Mouse (Mus musculus) left cerebral cortex, postnatal 4 days (tissue): ENCODE results near the gene Id2. TPM values are rescaled to one million over a fixed set of nuclear protein-coding genes. Genes with fewer than 3 reads are reported as not detected.

Experiments
- DNase-seq: peaks from one replicate; pipeline ENCODE4 v3.0.0-alpha.2; 2022
- intact Hi-C: fragments of 180-260 bp; cut with DNase I; formaldehyde crosslinking; loops from one replicate; pipeline ENCODE4 v1.15.1; 2025
- total RNA-seq, 2 experiments: library from RNA; stranded (reverse); gene quantifications; 2 replicates each; pipeline ENCODE4 v1.2.3; 2021

Gene Id2
- total RNA-seq, 2 experiments from 2014 or later, result 174 to 182 TPM

- intact Hi-C loops, result no loop called here
- no peak for DNase-seq
These were observed 11.9 kb upstream of the Id2 start for GRCm38 (mm10) chr12:25108865-25109264.

- DNase-seq, result no peak
- intact Hi-C loops, result no loop called here
These were observed 7.6 kb upstream of the Id2 start for GRCm38 (mm10) chr12:25104541-25104940.

GRCm38 (mm10) chr12:25103911-25104310, 7.0 kb upstream of the Id2 start:
- intact Hi-C loops, result no loop called here
- no peak for DNase-seq

GRCm38 (mm10) chr12:25101389-25101788, 4.4 kb upstream of the Id2 start:
- DNase-seq, result no peak
- intact Hi-C loops, result no loop called here

- DNase-seq, result peak; percentile 75
- intact Hi-C loops, result no loop called here
These were observed 3.7 kb upstream of the Id2 start for GRCm38 (mm10) chr12:25100411-25101217.

- DNase-seq, result peak; percentile 45
- intact Hi-C loops, result loop anchor here (10.0 kb wide), 3 partner anchors 395 to 975 kb away; no protein-coding TSS in a partner anchor
These were observed 2.8 kb upstream of the Id2 start for GRCm38 (mm10) chr12:25099563-25100408.

- intact Hi-C loops, result loop anchor here (10.0 kb wide), 3 partner anchors 396 to 976 kb away; no protein-coding TSS in a partner anchor
- peak; percentile 74 for DNase-seq
These were observed 2.3 kb upstream of the Id2 start for GRCm38 (mm10) chr12:25099313-25099562.

GRCm38 (mm10) chr12:25098561-25099312, 1.8 kb upstream of the Id2 start:
- intact Hi-C loops, result loop anchor here (10.0 kb wide), 3 partner anchors 396 to 976 kb away; no protein-coding TSS in a partner anchor
- DNase-seq, result peak; percentile 91

- DNase-seq, result no peak
- intact Hi-C loops, result loop anchor here (10.0 kb wide), 3 partner anchors 397 to 977 kb away; no protein-coding TSS in a partner anchor
These were observed 1.2 kb upstream of the Id2 start for GRCm38 (mm10) chr12:25098161-25098550.

GRCm38 (mm10) chr12:25097210-25098160, 545 bp upstream of the Id2 start:
- intact Hi-C loops, result loop anchor here (10.0 kb wide), 3 partner anchors 397 to 977 kb away; no protein-coding TSS in a partner anchor
- peak; percentile 49 for DNase-seq

GRCm38 (mm10) chr12:25096640-25097051, 294 bp downstream of the Id2 start:
- intact Hi-C loops, result loop anchor here (10.0 kb wide), 3 partner anchors 398 to 978 kb away; no protein-coding TSS in a partner anchor
- peak; percentile 22 for DNase-seq

GRCm38 (mm10) chr12:25095974-25096639, 833 bp downstream of the Id2 start:
- intact Hi-C loops, result loop anchor here (10.0 kb wide), 3 partner anchors 399 to 979 kb away; no protein-coding TSS in a partner anchor
- DNase-seq, result peak; percentile 97

- DNase-seq, result no peak
- intact Hi-C loops, result loop anchor here (10.0 kb wide), 3 partner anchors 399 to 979 kb away; no protein-coding TSS in a partner anchor
These were observed 1.4 kb downstream of the Id2 start for GRCm38 (mm10) chr12:25095538-25095937.

- no peak for DNase-seq
- intact Hi-C loops, result loop anchor here (5.0 to 10.0 kb wide), 4 partner anchors 400 to 1132 kb away; no protein-coding TSS in a partner anchor
These were observed 2.1 kb downstream of the Id2 start for GRCm38 (mm10) chr12:25094621-25095521.

- no peak for DNase-seq
- intact Hi-C loops, result loop anchor here (2.0 to 10.0 kb wide), 5 partner anchors 401 to 1183 kb away; no protein-coding TSS in a partner anchor
These were observed 3.6 kb downstream of the Id2 start for GRCm38 (mm10) chr12:25093241-25093774.

- intact Hi-C loops, result loop anchor here (2.0 to 10.0 kb wide), 5 partner anchors 402 to 1184 kb away; no protein-coding TSS in a partner anchor
- peak; percentile 55 for DNase-seq
These were observed 4.2 kb downstream of the Id2 start for GRCm38 (mm10) chr12:25092751-25093211.
